Mouse (Mus musculus) kidney, embryonic 14.5 days (tissue): ENCODE results near the gene Mfsd8. TPM values are rescaled to one million over a fixed set of nuclear protein-coding genes. Genes with fewer than 3 reads are reported as not detected.
"Not testable (repeated sequence)": the region's sequence is repeated elsewhere in the genome, so short reads cannot be mapped to it uniquely, and the experiment has no call there.

Source experiments
- ATAC-seq: fragments of 200-750 bp; cut with Nextera tagmentation; 2 replicates; pipeline ENCODE4 v1.8.0; 2017; ENCODE audit warnings: moderate number of reproducible peaks, mild to moderate bottlenecking, moderate TSS enrichment, moderate library complexity; ENCODE audit not compliant: low FRiP score, low TSS enrichment
- H3K27ac ChIP-seq: fragments of 300-500 bp; sonication (generic); 2 replicates; pipeline ENCODE4 v1.5.1; 2014; ENCODE audit warnings: low read depth, mild to moderate bottlenecking, low read length, moderate library complexity, mixed read lengths
- H3K27me3 ChIP-seq: fragments of 300-500 bp; sonication (generic); 2 replicates; pipeline ENCODE4 v1.6.1; 2014; ENCODE audit warnings: mild to moderate bottlenecking, low read length; ENCODE audit not compliant: control insufficient read depth, insufficient read depth
- H3K36me3 ChIP-seq: fragments of 300-500 bp; sonication (generic); 2 replicates; pipeline ENCODE4 v1.6.1; 2014; ENCODE audit warnings: low read length, mixed read lengths; ENCODE audit not compliant: control insufficient read depth, insufficient read depth
- H3K4me1 ChIP-seq: fragments of 300-500 bp; sonication (generic); 2 replicates; pipeline ENCODE4 v1.6.1; 2014; ENCODE audit warnings: low read length, mixed read lengths; ENCODE audit not compliant: control insufficient read depth, insufficient read depth
- H3K4me2 ChIP-seq: fragments of 300-500 bp; sonication (generic); replicated peaks from 2 replicates; pipeline ENCODE4 v1.6.1; 2014; ENCODE audit warnings: low read depth, mild to moderate bottlenecking, low read length
- H3K4me3 ChIP-seq: fragments of 300-500 bp; sonication (generic); 2 replicates; pipeline ENCODE4 v1.5.1; 2014; ENCODE audit warnings: mild to moderate bottlenecking, low read length
- H3K9ac ChIP-seq: fragments of 300-500 bp; sonication (generic); 2 replicates; pipeline ENCODE4 v1.6.1; 2014; ENCODE audit warnings: low read depth, mild to moderate bottlenecking, low read length, moderate library complexity
- H3K9me3 ChIP-seq: fragments of 300-500 bp; sonication (generic); 2 replicates; pipeline ENCODE4 v1.6.1; 2016; ENCODE audit warnings: low read length; ENCODE audit not compliant: control insufficient read depth
- WGBS: fragments of 180-500 bp; shearing (Covaris S2); extraction: QIAGEN DNeasy Blood & Tissue Kit; methylation state at CpG from one replicate; pipeline ENCODE4 v1.1.7; 2014; 5-methylcytosine and 5-hydroxymethylcytosine counted together
- polyA plus RNA-seq: library from polyadenylated mRNA; unstranded; fragments of >200 nt; fragmentation: Nextera tagmentation; extraction: Ambion mirVana; gene quantifications from 2 replicates; pipeline ENCODE4 v1.2.1, GENCODE M21; 2014

Mfsd8 gene
- 5.3 and 8.1 TPM in 2 replicates for polyA plus RNA-seq

- H3K9me3 ChIP-seq, H3K27me3 ChIP-seq, H3K36me3 ChIP-seq, H3K4me1 ChIP-seq: not testable (repeated sequence)
- H3K9ac ChIP-seq: peak within 1 kb of the TSS; percentile 52
- H3K27ac ChIP-seq: peak within 1 kb of the TSS; percentile 62; the same call in 1 of the 2 replicates
- peak within 1 kb of the TSS; percentile 59 for H3K4me2 ChIP-seq
- peak within 1 kb of the TSS; percentile 45 for H3K4me3 ChIP-seq
- ATAC-seq: peak; percentile 99
- 1% methylated on average over 33 of the region's 39 CpGs for WGBS
Observed at GRCm38 (mm10) chr3:40846473-40846956, at the start of gene Mfsd8. Gene Mfsd8 (minus strand): TSS chr3:40846886.

- Histone ChIP-seq H3K9ac (peak overlapping the region; percentile 63), H3K4me3 (peak overlapping the region; percentile 48), H3K4me2 (peak overlapping the region; percentile 73)
- under 1% methylated on average over 18 of the region's 24 CpGs for WGBS
- not testable (repeated sequence) for H3K9me3 ChIP-seq, H3K4me1 ChIP-seq, H3K27me3 ChIP-seq, ATAC-seq, H3K36me3 ChIP-seq, H3K27ac ChIP-seq
Observed at GRCm38 (mm10) chr3:40894336-40894735, 47.6 kb upstream of the Mfsd8 start.

GRCm38 (mm10) chr3:40893816-40894258, 47.2 kb upstream of the Mfsd8 start:
- H3K36me3 ChIP-seq, H3K9me3 ChIP-seq, H3K4me1 ChIP-seq, H3K27me3 ChIP-seq, H3K27ac ChIP-seq: not testable (repeated sequence)
- under 1% methylated on average over 34 of the region's 38 CpGs for WGBS
- H3K9ac ChIP-seq: peak overlapping the region; percentile 51
- H3K4me2 ChIP-seq: peak overlapping the region; percentile 45
- ATAC-seq: peak; percentile 100
- peak overlapping the region; percentile 48 for H3K4me3 ChIP-seq

- 93% methylated on average over 3 of the region's 3 CpGs for whole genome bisulfite sequencing
- not testable (repeated sequence) for H3K36me3 ChIP-seq, H3K4me1 ChIP-seq, H3K27me3 ChIP-seq, ATAC-seq, H3K9me3 ChIP-seq, H3K4me2 ChIP-seq, H3K9ac ChIP-seq, H3K27ac ChIP-seq, H3K4me3 ChIP-seq
Observed at GRCm38 (mm10) chr3:40853123-40853738, 6.5 kb upstream of the Mfsd8 start.

- not testable (repeated sequence) for ATAC-seq, H3K36me3 ChIP-seq, H3K4me2 ChIP-seq, H3K9ac ChIP-seq, H3K9me3 ChIP-seq, H3K27me3 ChIP-seq, H3K4me1 ChIP-seq, H3K4me3 ChIP-seq, H3K27ac ChIP-seq
- WGBS: 94% methylated on average over 2 of the region's 2 CpGs
Observed at GRCm38 (mm10) chr3:40847936-40848335, 1.2 kb upstream of the Mfsd8 start.

GRCm38 (mm10) chr3:40847018-40847417, 332 bp upstream of the Mfsd8 start:
- Histone ChIP-seq H3K4me2 (peak overlapping the region; percentile 59), H3K4me3 (peak overlapping the region; percentile 45), H3K9ac (peak overlapping the region; percentile 44; the same call in 1 of the 2 replicates)
- H3K9me3 ChIP-seq, H3K4me1 ChIP-seq, H3K27ac ChIP-seq, H3K27me3 ChIP-seq, ATAC-seq, H3K36me3 ChIP-seq: not testable (repeated sequence)
- 3% methylated on average over 16 of the region's 21 CpGs for WGBS

GRCm38 (mm10) chr3:40846957-40847017, 101 bp upstream of the Mfsd8 start, which contains the start of gene Abhd18:
Gene Abhd18 (plus strand): TSS chr3:40846970.
- ATAC-seq, H3K27me3 ChIP-seq, H3K4me1 ChIP-seq, H3K36me3 ChIP-seq, H3K9me3 ChIP-seq: not testable (repeated sequence)
- H3K4me2 ChIP-seq: peak within 1 kb of the TSS; percentile 59
- peak within 1 kb of the TSS; percentile 62; the same call in 1 of the 2 replicates for H3K27ac ChIP-seq
- H3K9ac ChIP-seq: peak within 1 kb of the TSS; percentile 52
- no CpG with 5 or more reads among the region's 4 CpGs for WGBS
- peak within 1 kb of the TSS; percentile 45 for H3K4me3 ChIP-seq

GRCm38 (mm10) chr3:40845521-40845920, 1.2 kb downstream of the Mfsd8 start:
- peak overlapping the region; percentile 45; the same call in 1 of the 2 replicates for H3K4me3 ChIP-seq
- peak overlapping the region; percentile 52; the same call in 1 of the 2 replicates for H3K9ac ChIP-seq
- not testable (repeated sequence) for H3K27ac ChIP-seq, H3K27me3 ChIP-seq, H3K36me3 ChIP-seq, H3K9me3 ChIP-seq, H3K4me1 ChIP-seq, ATAC-seq
- peak overlapping the region; percentile 52 for H3K4me2 ChIP-seq
- 81% methylated on average over 5 of the region's 6 CpGs for WGBS

GRCm38 (mm10) chr3:40813275-40813674, 33.4 kb downstream of the Mfsd8 start:
- H3K27ac ChIP-seq: no peak overlapping the region
- no peaks in the 10 kb centered on the region for H3K9me3 ChIP-seq
- 96% methylated on average over 2 of the region's 2 CpGs for WGBS
- no peak overlapping the region for H3K9ac ChIP-seq
- no peaks in the 10 kb centered on the region for H3K4me1 ChIP-seq
- H3K36me3 ChIP-seq: peaks cover 81% of the 10 kb centered on the region
- no peaks in the 10 kb centered on the region for H3K27me3 ChIP-seq
- H3K4me3 ChIP-seq: no peak overlapping the region
- no peak for ATAC-seq
- no peak overlapping the region for H3K4me2 ChIP-seq
